Mouse (Mus musculus) intestine, embryonic 15.5 days (tissue): ENCODE measurements around the gene Mfap2. TPM values are rescaled to one million over a fixed set of nuclear protein-coding genes. Genes with fewer than 3 reads are reported as not detected.

ENCODE experiments used
- ATAC-seq: fragments of 200-750 bp; cut with Nextera tagmentation; 2 replicates; pipeline ENCODE4 v1.8.0; 2017; ENCODE audit warnings: moderate TSS enrichment, moderate library complexity
- H3K27ac ChIP-seq: fragments of 300-500 bp; sonication (generic); 2 replicates; pipeline ENCODE4 v1.5.1; 2015; ENCODE audit warnings: mild to moderate bottlenecking, inconsistent platforms
- H3K27me3 ChIP-seq: fragments of 300-500 bp; sonication (generic); replicated peaks from 2 replicates; pipeline ENCODE4 v1.6.1; 2015; ENCODE audit warnings: inconsistent platforms
- H3K36me3 ChIP-seq: fragments of 300-500 bp; sonication (generic); 2 replicates; pipeline ENCODE4 v1.6.1; 2015; ENCODE audit warnings: inconsistent platforms
- H3K4me1 ChIP-seq: fragments of 300-500 bp; sonication (generic); replicated peaks from 2 replicates; pipeline ENCODE4 v1.6.1; 2015; ENCODE audit warnings: inconsistent platforms
- H3K4me2 ChIP-seq: fragments of 300-500 bp; sonication (generic); replicated peaks from 2 replicates; pipeline ENCODE4 v1.6.1; 2015; ENCODE audit warnings: mild to moderate bottlenecking, inconsistent platforms
- H3K4me3 ChIP-seq: fragments of 300-500 bp; sonication (generic); replicated peaks from 2 replicates; pipeline ENCODE4 v1.5.1; 2015; ENCODE audit warnings: inconsistent platforms
- H3K9ac ChIP-seq: fragments of 300-500 bp; sonication (generic); 2 replicates; pipeline ENCODE4 v1.6.1; 2015; ENCODE audit warnings: inconsistent platforms
- H3K9me3 ChIP-seq: fragments of 300-500 bp; sonication (generic); 2 replicates; pipeline ENCODE4 v1.6.1; 2016; ENCODE audit warnings: inconsistent platforms
- WGBS: fragments of 180-500 bp; shearing (Covaris S2); methylation state at CpG from one replicate; pipeline ENCODE4 v1.1.7; 2015; 5-methylcytosine and 5-hydroxymethylcytosine counted together
- polyA plus RNA-seq: library from polyadenylated mRNA; unstranded; fragments of >200 nt; fragmentation: Nextera tagmentation; extraction: Ambion mirVana; gene quantifications from 2 replicates; pipeline ENCODE4 v1.2.1, GENCODE M21; 2015

Mfap2 gene
- polyA plus RNA-seq, 1 experiment from 2014 or later = 329 TPM

- ATAC-seq = no peak
- Histone ChIP-seq H3K27ac (no peak overlapping the region), H3K9ac (no peak overlapping the region), H3K9me3 (no peaks in the 10 kb centered on the region), H3K4me1 (peaks cover 14% of the 10 kb centered on the region), H3K27me3 (no peaks in the 10 kb centered on the region), H3K4me2 (no peak overlapping the region), H3K4me3 (no peak overlapping the region), H3K36me3 (peaks cover 25% of the 10 kb centered on the region)
- 93% methylated on average over 20 of the region's 20 CpGs for WGBS
These were observed 18.0 kb upstream of the Mfap2 start for GRCm38 (mm10) chr4:140992215-140992614.

DNA sequence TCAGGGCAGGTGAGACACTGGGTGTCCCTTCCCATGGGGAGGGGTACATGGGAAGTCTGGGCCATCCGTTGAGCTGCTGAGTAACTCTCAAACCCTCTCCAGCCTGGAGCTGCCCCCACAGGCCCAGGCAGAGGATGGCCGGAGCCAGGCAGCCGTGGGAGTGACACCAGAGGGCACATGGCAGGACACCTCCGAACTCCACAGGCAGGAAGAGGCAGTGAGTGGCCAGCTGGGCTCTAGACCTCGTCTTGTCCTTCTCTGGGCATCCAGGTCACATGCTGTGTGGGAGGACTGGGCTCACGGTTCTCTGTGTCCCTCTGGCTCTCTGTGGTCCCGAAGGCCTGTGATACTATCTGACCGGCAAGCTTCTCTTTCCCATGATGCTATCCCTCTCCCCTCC, 16.4 kb upstream of the Mfap2 start:
- no peaks in the 10 kb centered on the region for H3K9me3 ChIP-seq
- no peak overlapping the region for H3K4me3 ChIP-seq
- peaks cover 31% of the 10 kb centered on the region for H3K36me3 ChIP-seq
- no peak overlapping the region for H3K27ac ChIP-seq
- H3K4me1 ChIP-seq = peaks cover 6% of the 10 kb centered on the region
- H3K4me2 ChIP-seq = no peak overlapping the region
- H3K27me3 ChIP-seq = no peaks in the 10 kb centered on the region
- H3K9ac ChIP-seq = no peak overlapping the region
- ATAC-seq = no peak
- WGBS = 80% methylated on average over 8 of the region's 8 CpGs

- peaks cover 35% of the 10 kb centered on the region for H3K36me3 ChIP-seq
- H3K4me3 ChIP-seq = no peak overlapping the region
- no peak overlapping the region for H3K4me2 ChIP-seq
- WGBS = 92% methylated on average over 8 of the region's 8 CpGs
- H3K9ac ChIP-seq = no peak overlapping the region
- H3K9me3 ChIP-seq = no peaks in the 10 kb centered on the region
- no peak overlapping the region for H3K27ac ChIP-seq
- no peak for ATAC-seq
- no peaks in the 10 kb centered on the region for H3K27me3 ChIP-seq
- no peaks in the 10 kb centered on the region for H3K4me1 ChIP-seq
These were observed 14.4 kb upstream of the Mfap2 start for GRCm38 (mm10) chr4:140995811-140996210.

- H3K27ac ChIP-seq = no peak overlapping the region
- ATAC-seq = no peak
- 94% methylated on average over 9 of the region's 9 CpGs for WGBS
- no peaks in the 10 kb centered on the region for H3K9me3 ChIP-seq
- peaks cover 35% of the 10 kb centered on the region for H3K36me3 ChIP-seq
- no peak overlapping the region for H3K4me3 ChIP-seq
- H3K9ac ChIP-seq = no peak overlapping the region
- no peaks in the 10 kb centered on the region for H3K4me1 ChIP-seq
- no peak overlapping the region for H3K4me2 ChIP-seq
- H3K27me3 ChIP-seq = no peaks in the 10 kb centered on the region
These were observed 13.4 kb upstream of the Mfap2 start for GRCm38 (mm10) chr4:140996812-140997211.

DNA sequence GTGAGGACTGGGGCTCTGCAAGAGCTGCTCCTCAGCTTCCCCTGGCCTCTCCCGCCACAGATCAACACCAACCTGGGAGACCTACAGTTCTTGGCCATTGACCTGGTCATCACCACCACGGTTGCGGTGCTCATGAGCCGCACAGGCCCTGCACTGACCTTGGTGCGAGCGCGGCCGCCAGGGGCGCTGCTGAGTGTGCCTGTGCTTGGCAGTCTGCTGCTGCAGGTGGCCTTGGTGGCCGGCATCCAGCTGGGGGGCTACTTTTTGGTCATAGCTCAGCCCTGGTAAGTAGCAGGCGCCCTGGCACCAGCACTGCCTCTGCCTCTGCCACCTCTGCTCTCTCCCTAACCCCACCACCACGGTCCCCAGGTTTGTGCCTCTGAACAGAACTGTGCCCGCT, 4.2 kb upstream of the Mfap2 start:
- H3K27ac ChIP-seq = no peak overlapping the region
- 87% methylated on average over 13 of the region's 13 CpGs for WGBS
- no peaks in the 10 kb centered on the region for H3K9me3 ChIP-seq
- no peaks in the 10 kb centered on the region for H3K4me1 ChIP-seq
- no peak overlapping the region for H3K4me3 ChIP-seq
- H3K4me2 ChIP-seq = no peak overlapping the region
- H3K9ac ChIP-seq = no peak overlapping the region
- H3K36me3 ChIP-seq = peaks cover 23% of the 10 kb centered on the region
- ATAC-seq = no peak
- H3K27me3 ChIP-seq = no peaks in the 10 kb centered on the region

DNA sequence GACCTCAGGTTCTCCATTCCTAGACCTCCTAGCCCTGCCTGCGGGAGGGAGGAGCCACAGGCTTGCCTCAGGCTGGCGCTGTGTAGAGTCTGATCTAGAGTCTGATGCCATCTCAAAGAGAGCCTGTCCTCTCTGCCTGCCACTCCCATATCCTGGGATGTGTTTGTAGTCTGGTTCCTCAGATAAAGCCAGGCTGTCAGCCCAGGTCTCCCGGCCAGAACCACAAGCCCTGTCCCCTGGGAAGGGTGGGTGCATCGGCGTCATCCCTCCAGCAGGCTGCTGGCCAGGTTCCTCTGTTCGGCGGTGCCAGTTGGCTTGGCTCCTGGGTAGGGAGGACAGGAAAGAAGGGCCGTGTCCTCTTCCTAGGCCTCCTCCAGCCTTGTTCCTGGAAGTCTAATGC, 2.2 kb upstream of the Mfap2 start:
- no peak overlapping the region for H3K4me3 ChIP-seq
- ATAC-seq = no peak
- H3K9me3 ChIP-seq = no peaks in the 10 kb centered on the region
- H3K27me3 ChIP-seq = no peaks in the 10 kb centered on the region
- no peak overlapping the region for H3K27ac ChIP-seq
- H3K4me2 ChIP-seq = no peak overlapping the region
- peaks cover 12% of the 10 kb centered on the region for H3K4me1 ChIP-seq
- WGBS = 87% methylated on average over 8 of the region's 8 CpGs
- peaks cover 23% of the 10 kb centered on the region for H3K36me3 ChIP-seq
- H3K9ac ChIP-seq = no peak overlapping the region

DNA sequence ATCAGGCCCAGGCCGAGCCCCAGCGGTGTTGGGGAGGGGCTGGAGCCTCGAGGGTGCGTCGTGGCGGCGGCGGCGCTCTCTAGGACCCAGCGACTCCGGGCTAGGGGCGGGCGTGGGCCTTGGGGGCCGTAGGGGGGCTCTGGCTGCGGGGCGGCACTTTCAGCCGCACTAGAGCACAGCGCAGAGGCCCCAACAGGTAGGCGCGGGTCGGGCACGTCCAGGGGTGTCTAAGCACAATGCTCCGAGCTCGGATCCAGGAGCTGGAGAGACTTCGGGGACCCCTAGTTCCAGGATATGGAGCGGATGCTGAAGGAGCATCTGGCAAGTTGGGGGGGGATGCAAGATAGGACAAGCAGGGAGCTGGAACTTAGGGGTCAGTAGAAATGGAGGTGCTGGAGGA, 308 bp downstream of the Mfap2 start:
- peak overlapping the region; percentile 61 for H3K4me3 ChIP-seq
- peak overlapping the region; percentile 67 for H3K4me2 ChIP-seq
- H3K4me1 ChIP-seq = peaks cover 12% of the 10 kb centered on the region
- H3K27me3 ChIP-seq = no peaks in the 10 kb centered on the region
- H3K36me3 ChIP-seq = peaks cover 14% of the 10 kb centered on the region
- WGBS = under 1% methylated on average over 26 of the region's 26 CpGs
- peak; percentile 81 for ATAC-seq
- H3K9me3 ChIP-seq = no peaks in the 10 kb centered on the region
- peak overlapping the region; percentile 75 for H3K9ac ChIP-seq
- peak overlapping the region; percentile 84 for H3K27ac ChIP-seq

DNA sequence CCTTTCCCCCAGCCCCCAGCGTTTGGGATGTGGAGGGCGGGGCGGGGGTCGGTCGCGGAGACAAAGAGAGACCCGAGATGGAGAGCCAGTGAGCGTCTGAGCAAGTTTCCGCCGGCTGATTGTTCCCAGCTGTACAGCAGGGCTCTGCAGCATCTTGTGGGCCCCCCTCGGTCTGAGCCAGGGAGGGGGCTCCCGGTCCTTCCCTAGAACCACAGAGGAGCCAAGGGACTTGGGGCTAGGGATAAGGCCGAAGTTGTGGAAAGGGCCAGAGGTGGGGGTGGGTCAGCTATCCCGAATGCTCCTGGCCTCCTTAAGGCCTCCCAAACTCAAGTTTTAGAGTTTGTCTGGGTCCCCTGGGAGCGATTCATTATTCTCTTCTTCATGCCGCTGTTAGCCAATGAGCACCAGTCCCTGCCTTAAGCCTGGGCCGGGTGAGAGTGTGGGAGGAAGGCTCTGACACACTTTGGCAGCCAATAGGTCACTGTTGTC, 767 bp downstream of the Mfap2 start:
- Histone ChIP-seq H3K4me1 (peaks cover 12% of the 10 kb centered on the region), H3K9me3 (no peaks in the 10 kb centered on the region), H3K9ac (peak overlapping the region; percentile 75), H3K27me3 (no peaks in the 10 kb centered on the region), H3K36me3 (peaks cover 16% of the 10 kb centered on the region), H3K4me3 (peak overlapping the region; percentile 61), H3K27ac (peak overlapping the region; percentile 84), H3K4me2 (peak overlapping the region; percentile 67)
- 3% methylated on average over 17 of the region's 17 CpGs for WGBS
- ATAC-seq = peak; percentile 59

- peak overlapping the region; percentile 84 for H3K27ac ChIP-seq
- peak overlapping the region; percentile 67 for H3K4me2 ChIP-seq
- WGBS = 44% methylated on average over 14 of the region's 14 CpGs
- H3K9me3 ChIP-seq = no peaks in the 10 kb centered on the region
- no peaks in the 10 kb centered on the region for H3K27me3 ChIP-seq
- ATAC-seq = 0 out of 2 replicates have a peak, but pooled peaks have one; percentile 5
- peaks cover 10% of the 10 kb centered on the region for H3K36me3 ChIP-seq
- H3K4me3 ChIP-seq = peak overlapping the region; percentile 61
- H3K9ac ChIP-seq = peak overlapping the region; percentile 75
- H3K4me1 ChIP-seq = peaks cover 15% of the 10 kb centered on the region
These were observed 1.5 kb downstream of the Mfap2 start for GRCm38 (mm10) chr4:141011556-141012328.

- H3K27me3 ChIP-seq = no peaks in the 10 kb centered on the region
- H3K4me2 ChIP-seq = peak overlapping the region; percentile 67
- ATAC-seq = no peak
- H3K9me3 ChIP-seq = no peaks in the 10 kb centered on the region
- 0 out of 2 replicates have a peak overlapping the region, but pooled peaks have one; percentile 84 for H3K27ac ChIP-seq
- peaks cover 6% of the 10 kb centered on the region; the same call in 1 of the 2 replicates for H3K36me3 ChIP-seq
- peaks cover 15% of the 10 kb centered on the region for H3K4me1 ChIP-seq
- peak overlapping the region; percentile 75; the same call in 1 of the 2 replicates for H3K9ac ChIP-seq
- 71% methylated on average over 10 of the region's 10 CpGs for WGBS
- H3K4me3 ChIP-seq = no peak overlapping the region
These were observed 2.3 kb downstream of the Mfap2 start for GRCm38 (mm10) chr4:141012558-141012957.

- H3K27me3 ChIP-seq = no peaks in the 10 kb centered on the region
- H3K4me1 ChIP-seq = peaks cover 18% of the 10 kb centered on the region
- no peak overlapping the region for H3K9ac ChIP-seq
- no peak overlapping the region for H3K4me3 ChIP-seq
- H3K9me3 ChIP-seq = no peaks in the 10 kb centered on the region
- peaks cover 6% of the 10 kb centered on the region; the same call in 1 of the 2 replicates for H3K36me3 ChIP-seq
- 77% methylated on average over 8 of the region's 8 CpGs for WGBS
- no peak overlapping the region for H3K4me2 ChIP-seq
- no peak for ATAC-seq
- no peak overlapping the region for H3K27ac ChIP-seq
These were observed 3.9 kb downstream of the Mfap2 start for GRCm38 (mm10) chr4:141014114-141014513.

GRCm38 (mm10) chr4:141014856-141015255, 4.6 kb downstream of the Mfap2 start:
- WGBS = 96% methylated on average over 11 of the region's 11 CpGs
- no peak for ATAC-seq
- Histone ChIP-seq H3K9me3 (no peaks in the 10 kb centered on the region), H3K36me3 (peaks cover 6% of the 10 kb centered on the region; the same call in 1 of the 2 replicates), H3K4me3 (no peak overlapping the region), H3K4me2 (no peak overlapping the region), H3K4me1 (peaks cover 21% of the 10 kb centered on the region), H3K9ac (no peak overlapping the region), H3K27me3 (no peaks in the 10 kb centered on the region), H3K27ac (no peak overlapping the region)

- H3K9ac ChIP-seq = no peak overlapping the region
- no peak overlapping the region for H3K27ac ChIP-seq
- no peak overlapping the region for H3K4me3 ChIP-seq
- no peak for ATAC-seq
- no peaks in the 10 kb centered on the region for H3K27me3 ChIP-seq
- H3K9me3 ChIP-seq = no peaks in the 10 kb centered on the region
- H3K36me3 ChIP-seq = peaks cover 6% of the 10 kb centered on the region; the same call in 1 of the 2 replicates
- WGBS = 79% methylated on average over 7 of the region's 7 CpGs
- H3K4me2 ChIP-seq = no peak overlapping the region
- H3K4me1 ChIP-seq = peaks cover 26% of the 10 kb centered on the region
These were observed 5.1 kb downstream of the Mfap2 start for GRCm38 (mm10) chr4:141015356-141015755.
